Mouse (Mus musculus) adipocyte (in vitro differentiated cells): Measurements from ENCODE around the gene Bmi1.

Source experiments
- DNase-seq: peaks from one replicate; pipeline ENCODE4 v3.0.0-alpha.2; 2016; ENCODE audit warnings: low spot score

Gene Bmi1

GRCm38 (mm10) chr2:18676936-18677491 is at the start of gene Bmi1:
TSS of gene Bmi1 (plus strand) at chr2:18677018.
- DNase-seq = no peak

GRCm38 (mm10) chr2:18630547-18630946 is 46.3 kb upstream of the Bmi1 start:
- no peak for DNase-seq

GRCm38 (mm10) chr2:18635052-18635451 is 41.8 kb upstream of the Bmi1 start:
- peak; percentile 43 for DNase-seq

- DNase-seq = no peak
Observed at GRCm38 (mm10) chr2:18648563-18648962, 28.3 kb upstream of the Bmi1 start.

- no peak for DNase-seq
Observed at GRCm38 (mm10) chr2:18654821-18655220, 22.0 kb upstream of the Bmi1 start.

GRCm38 (mm10) chr2:18664003-18664402 is 12.8 kb upstream of the Bmi1 start:
- DNase-seq = no peak

GRCm38 (mm10) chr2:18671041-18671440 is 5.8 kb upstream of the Bmi1 start:
- no peak for DNase-seq

- peak; percentile 92 for DNase-seq
Observed at GRCm38 (mm10) chr2:18672133-18672765, 4.6 kb upstream of the Bmi1 start, which contains the start of gene Commd3. TSS of gene Commd3 (plus strand) at chr2:18672384.

- peak; percentile 57 for DNase-seq
Observed at GRCm38 (mm10) chr2:18672766-18673164, 4.1 kb upstream of the Bmi1 start.

- DNase-seq = no peak
Observed at GRCm38 (mm10) chr2:18673766-18674165, 3.1 kb upstream of the Bmi1 start.

GRCm38 (mm10) chr2:18674193-18674902 is 2.5 kb upstream of the Bmi1 start:
- peak; percentile 53 for DNase-seq

- DNase-seq = no peak
Observed at GRCm38 (mm10) chr2:18675681-18676456, 949 bp upstream of the Bmi1 start.

- peak; percentile 87 for DNase-seq
Observed at GRCm38 (mm10) chr2:18676457-18676935, 322 bp upstream of the Bmi1 start.

GRCm38 (mm10) chr2:18677631-18678471 is 1.0 kb downstream of the Bmi1 start:
- DNase-seq = peak; percentile 45

- no peak for DNase-seq
Observed at GRCm38 (mm10) chr2:18679701-18680100, 2.9 kb downstream of the Bmi1 start.

GRCm38 (mm10) chr2:18680501-18680900 is 3.7 kb downstream of the Bmi1 start:
- no peak for DNase-seq

GRCm38 (mm10) chr2:18680961-18681360 is 4.1 kb downstream of the Bmi1 start:
- peak; percentile 53 for DNase-seq

- DNase-seq = no peak
Observed at GRCm38 (mm10) chr2:18684062-18684461, 7.2 kb downstream of the Bmi1 start.

GRCm38 (mm10) chr2:18686386-18686785 is 9.6 kb downstream of the Bmi1 start:
- DNase-seq = no peak

GRCm38 (mm10) chr2:18686826-18687519 is 10.2 kb downstream of the Bmi1 start:
- DNase-seq = no peak

- no peak for DNase-seq
Observed at GRCm38 (mm10) chr2:18687671-18688170, 10.9 kb downstream of the Bmi1 start.
